Mouse (Mus musculus) forebrain, embryonic 12.5 days (tissue): ENCODE measurements around the gene Mpp3. TPM values are rescaled to one million over a fixed set of nuclear protein-coding genes. Genes with fewer than 3 reads are reported as not detected.

Source experiments
- ATAC-seq: fragments of 200-750 bp; cut with Nextera tagmentation; 2 replicates; pipeline ENCODE4 v1.8.0; 2017; ENCODE audit warnings: moderate TSS enrichment; ENCODE audit not compliant: low FRiP score
- H3K27ac ChIP-seq: fragments of 300-500 bp; sonication (generic); 2 replicates; pipeline ENCODE4 v1.5.1; 2016; ENCODE audit warnings: mild to moderate bottlenecking
- H3K27me3 ChIP-seq: fragments of 300-500 bp; sonication (generic); 2 replicates; pipeline ENCODE4 v1.6.1; 2016; ENCODE audit warnings: mild to moderate bottlenecking
- H3K36me3 ChIP-seq: fragments of 300-500 bp; sonication (generic); replicated peaks from 2 replicates; pipeline ENCODE4 v1.6.1; 2016; ENCODE audit warnings: mild to moderate bottlenecking
- H3K4me1 ChIP-seq: fragments of 300-500 bp; sonication (generic); 2 replicates; pipeline ENCODE4 v1.6.1; 2016
- H3K4me2 ChIP-seq: fragments of 300-500 bp; sonication (generic); 2 replicates; pipeline ENCODE4 v1.6.1; 2016; ENCODE audit warnings: mild to moderate bottlenecking, moderate library complexity
- H3K4me3 ChIP-seq: fragments of 300-500 bp; sonication (generic); replicated peaks from 2 replicates; pipeline ENCODE4 v1.5.1; 2016; ENCODE audit warnings: mild to moderate bottlenecking
- H3K9ac ChIP-seq: fragments of 300-500 bp; sonication (generic); 2 replicates; pipeline ENCODE4 v1.6.1; 2016; ENCODE audit warnings: mild to moderate bottlenecking
- H3K9me3 ChIP-seq: fragments of 300-500 bp; sonication (generic); 2 replicates; pipeline ENCODE4 v1.6.1; 2016
- WGBS: fragments of 180-500 bp; shearing (Covaris S2); methylation state at CpG from one replicate; pipeline ENCODE4 v1.1.7; 2016; 5-methylcytosine and 5-hydroxymethylcytosine counted together
- polyA plus RNA-seq: library from polyadenylated mRNA; unstranded; fragments of >200 nt; fragmentation: Nextera tagmentation; extraction: Ambion mirVana; gene quantifications from 2 replicates; pipeline ENCODE4 v1.2.1, GENCODE M21; 2016

The Mpp3 gene
- polyA plus RNA-seq, 1 experiment from 2014 or later, result 35.7 TPM

GRCm38 (mm10) chr11:102036336-102036735 lies 8.1 kb upstream of the Mpp3 start:
- Histone ChIP-seq H3K9ac (no peak overlapping the region), H3K4me1 (no peaks in the 10 kb centered on the region), H3K4me2 (no peak overlapping the region), H3K27ac (no peak overlapping the region), H3K36me3 (no peaks in the 10 kb centered on the region), H3K27me3 (peaks cover 7% of the 10 kb centered on the region), H3K9me3 (no peaks in the 10 kb centered on the region), H3K4me3 (no peak overlapping the region)
- WGBS, result 81% methylated on average over 7 of the region's 7 CpGs
- no peak for ATAC-seq

- no peaks in the 10 kb centered on the region for H3K4me1 ChIP-seq
- no peaks in the 10 kb centered on the region for H3K36me3 ChIP-seq
- ATAC-seq, result no peak
- H3K9me3 ChIP-seq, result no peaks in the 10 kb centered on the region
- H3K27me3 ChIP-seq, result peaks cover 12% of the 10 kb centered on the region
- no peak overlapping the region for H3K9ac ChIP-seq
- 81% methylated on average over 5 of the region's 5 CpGs for WGBS
- no peak overlapping the region for H3K27ac ChIP-seq
- no peak overlapping the region for H3K4me2 ChIP-seq
- no peak overlapping the region for H3K4me3 ChIP-seq
Observed at GRCm38 (mm10) chr11:102035456-102035960, 7.2 kb upstream of the Mpp3 start.

GRCm38 (mm10) chr11:102034887-102035286 lies 6.6 kb upstream of the Mpp3 start:
- ATAC-seq, result no peak
- H3K27ac ChIP-seq, result no peak overlapping the region
- H3K4me1 ChIP-seq, result no peaks in the 10 kb centered on the region
- WGBS, result 72% methylated on average over 8 of the region's 8 CpGs
- peaks cover 12% of the 10 kb centered on the region for H3K27me3 ChIP-seq
- H3K9me3 ChIP-seq, result no peaks in the 10 kb centered on the region
- no peaks in the 10 kb centered on the region for H3K36me3 ChIP-seq
- no peak overlapping the region for H3K9ac ChIP-seq
- no peak overlapping the region for H3K4me2 ChIP-seq
- no peak overlapping the region for H3K4me3 ChIP-seq

- Histone ChIP-seq H3K4me3 (no peak overlapping the region), H3K4me2 (no peak overlapping the region), H3K4me1 (peaks cover 4% of the 10 kb centered on the region), H3K36me3 (no peaks in the 10 kb centered on the region), H3K9me3 (no peaks in the 10 kb centered on the region), H3K9ac (no peak overlapping the region), H3K27me3 (peaks cover 12% of the 10 kb centered on the region), H3K27ac (no peak overlapping the region)
- WGBS, result 90% methylated on average over 12 of the region's 12 CpGs
- ATAC-seq, result no peak
Observed at GRCm38 (mm10) chr11:102033055-102033591, 4.9 kb upstream of the Mpp3 start.

- WGBS, result 74% methylated on average over 7 of the region's 7 CpGs
- Histone ChIP-seq H3K27me3 (peaks cover 10% of the 10 kb centered on the region), H3K4me2 (no peak overlapping the region), H3K9me3 (no peaks in the 10 kb centered on the region), H3K4me1 (peaks cover 16% of the 10 kb centered on the region), H3K9ac (no peak overlapping the region), H3K36me3 (no peaks in the 10 kb centered on the region), H3K27ac (no peak overlapping the region), H3K4me3 (no peak overlapping the region)
- no peak for ATAC-seq
Observed at GRCm38 (mm10) chr11:102031149-102031548, 2.9 kb upstream of the Mpp3 start.

GRCm38 (mm10) chr11:102029966-102030365 lies 1.7 kb upstream of the Mpp3 start:
- peaks cover 10% of the 10 kb centered on the region for H3K27me3 ChIP-seq
- H3K4me3 ChIP-seq, result no peak overlapping the region
- H3K27ac ChIP-seq, result no peak overlapping the region
- WGBS, result 31% methylated on average over 7 of the region's 7 CpGs
- H3K4me2 ChIP-seq, result no peak overlapping the region
- peaks cover 28% of the 10 kb centered on the region for H3K4me1 ChIP-seq
- ATAC-seq, result no peak
- H3K36me3 ChIP-seq, result no peaks in the 10 kb centered on the region
- H3K9ac ChIP-seq, result no peak overlapping the region
- H3K9me3 ChIP-seq, result no peaks in the 10 kb centered on the region

GRCm38 (mm10) chr11:102029304-102029703 lies 1.0 kb upstream of the Mpp3 start:
- H3K4me1 ChIP-seq, result peaks cover 34% of the 10 kb centered on the region
- peaks cover 10% of the 10 kb centered on the region for H3K27me3 ChIP-seq
- H3K36me3 ChIP-seq, result 0 out of 2 replicates have a peak, but pooled peaks cover 1% of the 10 kb centered on the region
- H3K4me2 ChIP-seq, result no peak overlapping the region
- H3K4me3 ChIP-seq, result no peak overlapping the region
- H3K27ac ChIP-seq, result no peak overlapping the region
- H3K9ac ChIP-seq, result no peak overlapping the region
- no peaks in the 10 kb centered on the region for H3K9me3 ChIP-seq
- ATAC-seq, result no peak
- 83% methylated on average over 4 of the region's 4 CpGs for WGBS

- Histone ChIP-seq H3K4me2 (peak overlapping the region; percentile 78), H3K4me3 (peak overlapping the region; percentile 69), H3K27me3 (peaks cover 6% of the 10 kb centered on the region; the same call in 1 of the 2 replicates), H3K27ac (peak overlapping the region; percentile 95), H3K9ac (peak overlapping the region; percentile 85), H3K4me1 (peaks cover 34% of the 10 kb centered on the region), H3K36me3 (peaks cover 17% of the 10 kb centered on the region), H3K9me3 (no peaks in the 10 kb centered on the region)
- ATAC-seq, result peak; percentile 34
- WGBS, result 4% methylated on average over 12 of the region's 12 CpGs
Observed at GRCm38 (mm10) chr11:102027361-102028017, 772 bp downstream of the Mpp3 start.

- H3K27me3 ChIP-seq, result peaks cover 6% of the 10 kb centered on the region; the same call in 1 of the 2 replicates
- ATAC-seq, result peak; percentile 90
Observed at GRCm38 (mm10) chr11:102026694-102027360, 1.4 kb downstream of the Mpp3 start.

GRCm38 (mm10) chr11:102025991-102026660 lies 2.1 kb downstream of the Mpp3 start:
- H3K9ac ChIP-seq, result peak overlapping the region; percentile 85
- 0 out of 2 replicates have a peak, but pooled peaks cover 2% of the 10 kb centered on the region for H3K27me3 ChIP-seq
- peak overlapping the region; percentile 78 for H3K4me2 ChIP-seq
- ATAC-seq, result no peak; the same call in 1 of the 2 replicates
- no peaks in the 10 kb centered on the region for H3K9me3 ChIP-seq
- H3K4me1 ChIP-seq, result peaks cover 34% of the 10 kb centered on the region
- peak overlapping the region; percentile 95 for H3K27ac ChIP-seq
- H3K36me3 ChIP-seq, result peaks cover 26% of the 10 kb centered on the region
- WGBS, result 1% methylated on average over 23 of the region's 23 CpGs
- H3K4me3 ChIP-seq, result peak overlapping the region; percentile 69

More at GRCm38 (mm10) chr11:102026694-102027360, 1.4 kb downstream of the Mpp3 start:
- WGBS, result 2% methylated on average over 58 of the region's 73 CpGs
- Histone ChIP-seq H3K4me2 (peak overlapping the region; percentile 78), H3K4me1 (peaks cover 34% of the 10 kb centered on the region), H3K36me3 (peaks cover 24% of the 10 kb centered on the region), H3K27ac (peak overlapping the region; percentile 95), H3K9me3 (no peaks in the 10 kb centered on the region), H3K9ac (peak overlapping the region; percentile 85), H3K4me3 (peak overlapping the region; percentile 69)

GRCm38 (mm10) chr11:102025354-102025753 lies 2.9 kb downstream of the Mpp3 start:
- 38% methylated on average over 7 of the region's 7 CpGs for WGBS
- Histone ChIP-seq H3K4me1 (peaks cover 34% of the 10 kb centered on the region), H3K27me3 (no peaks in the 10 kb centered on the region), H3K9ac (peak overlapping the region; percentile 85), H3K27ac (0 out of 2 replicates have a peak overlapping the region, but pooled peaks have one; percentile 20), H3K4me2 (peak overlapping the region; percentile 78), H3K4me3 (peak overlapping the region; percentile 69), H3K9me3 (no peaks in the 10 kb centered on the region), H3K36me3 (peaks cover 26% of the 10 kb centered on the region)
- no peak for ATAC-seq

- WGBS, result 87% methylated on average over 4 of the region's 4 CpGs
- Histone ChIP-seq H3K27ac (0 out of 2 replicates have a peak overlapping the region, but pooled peaks have one; percentile 20), H3K4me1 (peaks cover 35% of the 10 kb centered on the region), H3K36me3 (peaks cover 26% of the 10 kb centered on the region), H3K9ac (peak overlapping the region; percentile 85; the same call in 1 of the 2 replicates), H3K27me3 (no peaks in the 10 kb centered on the region), H3K9me3 (no peaks in the 10 kb centered on the region), H3K4me3 (peak overlapping the region; percentile 69; the same call in 1 of the 2 replicates), H3K4me2 (peak overlapping the region; percentile 78)
- no peak for ATAC-seq
Observed at GRCm38 (mm10) chr11:102024875-102025274, 3.4 kb downstream of the Mpp3 start.
